Mouse (Mus musculus) liver, postnatal 0 days (tissue): Measurements from ENCODE around the gene Pttg1.

Experiments
- CTCF ChIP-seq: sonication (generic); IDR thresholded peaks from 2 replicates; pipeline ENCODE4 v1.5.1; 2016; ENCODE audit warnings: antibody characterized with exemption, low read depth
- EP300 ChIP-seq: IDR thresholded peaks from 2 replicates; pipeline ENCODE4 v1.6.1; 2016; ENCODE audit warnings: antibody characterized with exemption, low read depth, mild to moderate bottlenecking

DNA sequence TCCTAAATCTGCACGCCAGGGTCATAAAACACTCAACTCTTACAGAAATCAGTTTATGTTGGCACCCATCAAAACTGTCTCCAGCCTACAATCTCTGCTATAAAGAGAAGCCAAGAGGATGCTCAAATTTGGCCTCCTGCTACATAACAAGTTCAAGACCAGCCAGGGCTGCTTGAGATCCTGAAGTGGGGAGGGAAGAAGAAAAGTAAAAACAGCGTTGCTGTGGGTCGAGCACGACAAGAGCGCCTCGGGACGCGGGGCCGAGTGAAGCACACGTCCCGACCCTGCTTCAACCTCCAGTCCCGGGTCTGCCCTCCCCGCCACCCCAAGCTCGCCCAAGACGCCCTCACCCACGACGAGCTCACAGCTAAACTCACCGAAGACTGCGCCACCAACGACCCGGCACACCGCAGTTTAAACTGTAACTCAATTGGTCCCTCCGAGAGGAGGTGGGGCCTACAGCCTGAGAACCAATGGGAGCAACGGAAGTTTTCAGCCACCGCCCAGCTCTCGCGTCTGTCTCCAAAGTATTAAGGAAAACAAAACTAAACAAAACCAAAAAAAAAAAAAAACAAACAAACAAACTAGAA is at the start of gene Pttg1:
- TF ChIP-seq CTCF: no peak; the same call in 1 of the 2 replicates
- no peak; the same call in 1 of the 2 replicates for TF ChIP-seq EP300
